Mouse (Mus musculus) E14TG2a.4 (cell line): ENCODE data around the gene Avil.

Source experiments
- H3K27me3 ChIP-seq: 2 replicates; pipeline ENCODE4 v1.6.1; 2014; ENCODE audit warnings: low read length, control low read depth; ENCODE audit not compliant: insufficient read depth
- H3K36me3 ChIP-seq: 2 replicates; pipeline ENCODE4 v1.6.1; 2014; ENCODE audit warnings: low read length, control low read depth; ENCODE audit not compliant: insufficient read depth
- H3K4me1 ChIP-seq: replicated peaks from 2 replicates; pipeline ENCODE4 v1.6.1; 2014; ENCODE audit warnings: low read depth, low read length, control low read depth
- H3K4me3 ChIP-seq: replicated peaks from 2 replicates; pipeline ENCODE4 v1.5.1; 2014; ENCODE audit warnings: mild to moderate bottlenecking, low read length
- H3K9me3 ChIP-seq: 2 replicates; pipeline ENCODE4 v1.6.1; 2014; ENCODE audit warnings: low read length, control low read depth
- CTCF ChIP-seq: conservative IDR thresholded peaks from 2 replicates; pipeline ENCODE4 v1.5.1; 2014; ENCODE audit warnings: low read length
- NANOG ChIP-seq: IDR thresholded peaks from 2 replicates; pipeline ENCODE4 v1.6.1; 2014; ENCODE audit warnings: borderline replicate concordance, low read length, mixed read lengths
- POU5F1 ChIP-seq: IDR thresholded peaks from 2 replicates; pipeline ENCODE4 v1.6.1; 2014; ENCODE audit warnings: low read length, borderline replicate concordance

The Avil gene

DNA sequence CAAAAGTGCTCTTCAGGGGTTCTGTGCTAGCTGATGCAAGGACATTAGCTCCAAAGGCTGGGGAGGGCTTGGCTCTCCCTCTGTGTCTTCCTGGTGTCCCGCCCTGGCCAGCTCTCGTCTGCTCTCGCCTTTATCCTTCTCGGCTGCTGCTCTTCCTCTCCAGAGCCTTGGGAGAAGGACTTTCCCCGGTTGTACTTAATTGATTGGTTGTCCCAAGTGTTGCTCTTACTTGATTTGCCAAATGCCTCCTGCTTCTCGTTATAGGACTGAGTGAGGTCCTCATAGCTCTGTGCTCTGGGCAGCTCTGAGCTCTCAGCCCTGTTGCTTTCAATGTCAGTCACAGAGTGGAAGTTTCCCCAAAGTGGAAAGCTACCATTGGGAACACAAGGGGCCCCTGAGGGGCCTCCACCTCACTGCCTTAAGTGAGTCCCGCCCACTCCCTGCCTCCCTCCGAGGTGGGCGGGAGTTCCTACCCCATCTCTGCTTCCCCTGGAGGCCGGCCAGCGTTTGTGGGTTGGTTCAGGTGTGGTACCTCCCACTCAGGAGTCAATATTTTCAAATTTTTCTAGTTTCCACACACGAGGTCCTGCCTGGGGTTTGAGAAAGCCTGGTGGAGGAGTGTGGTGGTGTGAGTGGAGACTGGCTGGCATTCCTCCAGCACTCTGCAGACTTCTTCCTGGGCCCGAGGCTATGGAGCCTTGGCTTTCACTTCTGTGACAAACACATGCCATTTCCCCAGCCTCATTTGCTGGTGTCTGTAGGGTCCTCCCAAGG is 3.0 kb upstream of the Avil start:
- TF ChIP-seq CTCF, result no peak
- TF ChIP-seq NANOG, result no peak
- TF ChIP-seq POU5F1, result no peak

DNA sequence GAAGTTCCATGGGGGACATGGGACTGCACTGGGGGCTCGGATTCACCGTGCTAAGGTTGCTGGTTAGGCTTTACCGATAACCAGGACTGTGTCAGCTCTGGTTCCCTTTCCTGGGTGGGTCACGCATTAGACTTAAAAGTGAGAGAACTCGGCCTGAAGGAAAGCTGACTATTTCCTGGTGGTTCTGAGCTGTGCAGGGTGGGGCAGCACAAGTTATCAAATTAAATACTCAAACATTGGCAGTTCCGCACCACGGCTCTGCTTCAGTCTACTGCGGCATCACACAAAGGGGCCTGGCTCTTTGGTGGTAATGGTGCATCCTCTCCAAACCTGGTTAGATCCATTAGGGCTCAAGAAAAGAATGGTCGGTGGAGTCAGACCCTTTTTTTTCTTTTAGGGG is 788 bp downstream of the Avil start:
- Histone ChIP-seq H3K9me3 (no peaks in the 10 kb centered on the region), H3K4me1 (peaks cover 33% of the 10 kb centered on the region), H3K4me3 (no peak overlapping the region), H3K36me3 (peaks cover 32% of the 10 kb centered on the region), H3K27me3 (peaks cover 11% of the 10 kb centered on the region; the same call in 1 of the 2 replicates)
- TF ChIP-seq CTCF (no peak), NANOG (no peak), POU5F1 (no peak)

More for the DNA sequence above, 3.0 kb upstream of the Avil start:
- Histone ChIP-seq H3K4me1 (peaks cover 61% of the 10 kb centered on the region), H3K36me3 (peaks cover 70% of the 10 kb centered on the region), H3K27me3 (no peaks in the 10 kb centered on the region), H3K9me3 (no peaks in the 10 kb centered on the region), H3K4me3 (no peak overlapping the region)

DNA sequence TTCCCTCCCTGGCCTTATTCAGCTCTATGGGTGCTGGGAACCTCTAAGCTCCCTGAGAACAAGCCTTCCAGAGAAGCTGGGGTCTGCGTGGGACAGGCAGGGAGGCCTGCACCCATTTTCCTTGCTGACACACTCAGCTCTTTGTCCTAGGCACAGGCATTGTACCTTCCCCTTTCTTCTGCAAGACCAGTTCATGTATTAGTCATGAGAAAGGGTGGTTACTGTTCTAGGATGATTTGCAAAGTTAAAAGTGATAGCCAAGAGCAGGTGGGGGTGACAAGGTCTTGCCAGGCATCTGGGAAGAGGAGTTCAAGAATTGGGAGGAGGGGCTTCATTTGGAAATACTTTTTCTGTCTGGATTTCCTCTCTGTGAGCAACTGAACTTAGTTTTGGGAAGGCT is 1.5 kb downstream of the Avil start:
- H3K4me3 ChIP-seq, result no peak overlapping the region
- peaks cover 18% of the 10 kb centered on the region for H3K27me3 ChIP-seq
- TF ChIP-seq NANOG (no peak), POU5F1 (no peak), CTCF (no peak)
- H3K36me3 ChIP-seq, result peaks cover 31% of the 10 kb centered on the region
- peaks cover 39% of the 10 kb centered on the region for H3K4me1 ChIP-seq
- H3K9me3 ChIP-seq, result no peaks in the 10 kb centered on the region

DNA sequence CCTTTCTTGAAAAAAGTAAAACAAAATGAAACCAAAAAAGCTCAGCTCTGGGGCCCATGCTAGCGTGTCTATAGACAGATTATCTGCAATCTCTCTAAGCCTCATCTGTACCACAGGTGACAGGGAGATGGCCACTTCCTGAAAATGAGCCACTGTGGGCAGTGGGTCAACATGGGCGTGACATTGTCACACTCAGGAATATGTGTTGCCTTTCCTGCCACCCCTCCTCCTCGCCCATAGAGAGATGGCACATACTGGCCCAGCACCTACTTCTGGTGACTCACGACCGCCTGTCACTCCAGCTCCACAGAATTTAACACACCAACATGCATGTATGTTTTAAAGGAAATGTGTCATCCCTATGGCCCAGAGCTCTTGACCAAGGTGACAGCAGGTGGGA is 2.3 kb downstream of the Avil start:
- peaks cover 25% of the 10 kb centered on the region for H3K27me3 ChIP-seq

DNA sequence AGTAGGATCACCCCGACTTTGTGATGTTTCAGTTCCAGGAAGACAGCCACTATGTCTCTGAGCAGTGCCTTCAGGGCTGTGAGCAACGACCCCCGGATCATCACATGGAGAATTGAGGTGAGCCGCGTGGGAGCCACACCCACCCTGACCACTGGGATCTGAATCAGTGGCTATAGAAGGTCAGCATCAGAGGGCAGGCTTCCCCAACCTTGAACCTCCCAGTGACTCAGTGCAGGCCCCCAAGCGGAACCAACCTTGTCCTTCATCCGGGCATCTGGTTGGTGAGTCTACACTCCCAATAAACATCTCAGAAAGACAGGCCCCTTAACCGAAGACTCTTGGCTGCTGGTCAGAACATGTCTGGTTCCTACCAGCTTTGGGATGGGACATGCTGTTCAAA is 2.8 kb downstream of the Avil start:
- Histone ChIP-seq H3K27me3 (peaks cover 30% of the 10 kb centered on the region), H3K4me3 (no peak overlapping the region), H3K9me3 (no peaks in the 10 kb centered on the region), H3K4me1 (peaks cover 35% of the 10 kb centered on the region), H3K36me3 (peaks cover 18% of the 10 kb centered on the region)
- TF ChIP-seq POU5F1 (no peak), CTCF (no peak), NANOG (no peak)

More for the DNA sequence above, 2.3 kb downstream of the Avil start:
- peaks cover 39% of the 10 kb centered on the region for H3K4me1 ChIP-seq
- no peak overlapping the region for H3K4me3 ChIP-seq
- TF ChIP-seq NANOG (no peak), CTCF (no peak)
- H3K9me3 ChIP-seq, result no peaks in the 10 kb centered on the region
- peaks cover 24% of the 10 kb centered on the region for H3K36me3 ChIP-seq

DNA sequence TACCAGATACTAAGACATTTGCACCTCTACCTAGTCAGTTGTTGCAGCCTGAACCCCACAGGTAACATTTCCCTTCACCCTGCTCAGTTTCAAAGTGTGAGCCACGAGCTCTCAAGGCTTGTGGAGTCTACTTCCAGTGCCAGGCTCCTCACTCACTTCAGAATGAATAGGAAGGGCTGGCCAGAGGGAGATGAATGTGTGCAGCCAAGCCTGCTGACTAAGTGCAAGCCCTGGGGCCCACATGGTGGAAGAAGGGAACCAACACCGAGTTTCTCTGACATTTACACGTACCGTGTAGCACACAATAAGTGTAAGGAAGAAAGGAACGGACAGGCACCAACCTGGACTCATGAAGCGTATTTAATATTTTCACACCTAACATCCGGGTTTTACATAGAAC is 3.3 kb downstream of the Avil start:
- no peak for TF ChIP-seq CTCF
- TF ChIP-seq POU5F1, result no peak
- no peak for TF ChIP-seq NANOG
- Histone ChIP-seq H3K36me3 (peaks cover 14% of the 10 kb centered on the region), H3K4me1 (peaks cover 32% of the 10 kb centered on the region), H3K4me3 (no peak overlapping the region), H3K27me3 (peaks cover 35% of the 10 kb centered on the region), H3K9me3 (no peaks in the 10 kb centered on the region)

DNA sequence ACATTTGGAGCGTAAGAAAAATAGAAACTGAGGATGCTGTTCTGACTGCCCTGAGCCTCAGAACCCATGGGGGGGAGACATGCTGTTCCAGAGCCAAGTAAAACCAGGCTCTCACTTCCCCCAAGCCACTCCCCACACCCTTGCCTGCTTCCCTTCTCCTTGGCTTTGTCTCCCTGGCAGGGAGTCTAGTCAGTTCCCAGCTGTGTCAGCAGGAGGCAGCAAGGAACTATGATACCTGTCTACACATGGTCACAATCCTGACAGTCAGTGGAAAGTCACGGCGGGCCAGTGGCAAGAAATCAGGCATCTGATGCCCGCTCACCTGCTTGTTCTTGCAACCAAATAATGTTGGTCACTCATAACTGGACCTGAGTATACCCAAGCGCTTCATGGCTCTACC is 16.0 kb downstream of the Avil start:
- Histone ChIP-seq H3K36me3 (peaks cover 4% of the 10 kb centered on the region; the same call in 1 of the 2 replicates), H3K4me1 (peaks cover 27% of the 10 kb centered on the region), H3K4me3 (no peak overlapping the region), H3K27me3 (peaks cover 16% of the 10 kb centered on the region), H3K9me3 (no peaks in the 10 kb centered on the region)
- no peak for TF ChIP-seq POU5F1
- TF ChIP-seq NANOG, result no peak
- TF ChIP-seq CTCF, result peak; percentile 21

DNA sequence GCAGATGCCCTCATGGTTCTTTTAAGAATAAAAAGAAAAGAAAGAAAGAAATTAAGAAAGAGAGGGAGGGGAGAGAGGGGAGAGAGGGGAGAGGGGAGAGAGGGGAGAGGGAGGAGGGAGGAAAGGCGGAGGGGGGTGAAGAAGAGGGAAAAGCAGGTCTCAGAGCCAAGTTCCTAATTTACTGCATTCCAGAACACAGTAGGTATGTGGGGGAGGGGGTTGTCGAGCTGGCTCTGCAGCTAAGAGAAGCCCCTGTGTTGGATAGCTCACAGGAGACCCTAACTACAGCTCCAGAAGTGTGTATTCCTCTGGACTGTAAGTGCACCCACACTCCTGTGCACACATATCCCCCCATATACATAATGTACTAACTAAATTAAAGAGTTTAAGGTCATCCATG is 16.6 kb downstream of the Avil start:
- Histone ChIP-seq H3K4me1 (peaks cover 28% of the 10 kb centered on the region), H3K27me3 (peaks cover 10% of the 10 kb centered on the region; the same call in 1 of the 2 replicates), H3K36me3 (peaks cover 9% of the 10 kb centered on the region; the same call in 1 of the 2 replicates), H3K9me3 (no peaks in the 10 kb centered on the region), H3K4me3 (no peak overlapping the region)
- TF ChIP-seq POU5F1 (no peak), NANOG (no peak), CTCF (no peak)
